Mouse (Mus musculus): Measurements from ENCODE around the gene Spout1. TPM values are rescaled to one million over a fixed set of nuclear protein-coding genes. Genes with fewer than 3 reads are reported as not detected.
A peak's percentile ranks its signal among the peaks of the same experiment; 100 is the strongest.

Spout1 gene
- polyA plus RNA-seq, 1 experiment, result 52.7 TPM

DNA sequence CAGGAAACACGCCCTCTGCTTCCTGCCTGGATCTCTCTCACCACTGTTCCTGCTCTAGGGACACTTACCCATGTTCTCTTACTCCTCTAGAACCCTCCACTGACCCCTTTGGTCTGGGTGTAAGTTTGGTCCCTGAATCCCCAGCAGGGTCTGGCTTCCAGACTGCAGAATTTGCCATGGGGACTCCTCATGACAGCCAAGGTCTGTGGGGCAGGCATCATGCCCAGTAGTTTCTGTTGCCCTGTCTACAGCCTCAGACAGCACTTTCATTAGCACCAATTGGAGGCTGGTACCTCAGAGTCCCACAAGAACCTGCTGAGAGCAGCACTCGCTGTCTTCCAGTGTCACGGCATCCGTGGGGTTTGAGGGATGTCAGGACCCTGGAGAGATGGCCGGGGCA lies 29.6 kb upstream of the Spout1 start:
- no peak for DNase-seq
- no peak overlapping the region for H3K27ac ChIP-seq (ENCODE audit: insufficient read depth, low read length)

DNA sequence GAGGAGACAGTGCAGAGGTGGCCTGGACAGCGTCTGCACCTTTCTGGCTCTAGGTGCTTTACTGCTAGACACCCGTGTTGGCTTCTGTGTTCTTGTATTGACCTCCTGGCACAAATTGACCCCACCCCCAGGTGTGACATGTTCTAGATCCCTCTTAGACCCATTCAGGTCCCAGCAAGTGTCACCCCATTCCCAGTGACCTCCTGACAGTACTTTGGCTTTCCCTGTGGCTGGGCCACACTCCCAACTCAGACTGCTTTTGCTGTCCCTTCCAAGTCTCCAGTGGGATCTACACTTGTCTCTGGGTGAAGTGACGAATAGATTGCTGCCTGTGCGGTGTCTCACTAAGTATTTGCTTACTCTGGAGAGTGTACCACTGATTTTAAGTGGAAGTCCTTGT lies 29.1 kb upstream of the Spout1 start:
- no peak overlapping the region for H3K27ac ChIP-seq (ENCODE audit: insufficient read depth, low read length)
- H3K4me1 ChIP-seq (ENCODE audit: control insufficient read depth, insufficient read depth, low read length), result peaks cover 11% of the 10 kb centered on the region
- no peak overlapping the region for H3K4me3 ChIP-seq (replicated peaks; ENCODE audit: insufficient read depth, low read depth, low read length)
- WGBS, result 85% methylated on average over 4 of the region's 4 CpGs
- no peak for DNase-seq
- TF ChIP-seq CTCF (IDR thresholded peaks at IDR 0.05; ENCODE audit: borderline replicate concordance, insufficient read depth, low read depth, low read length), result no peak
- no peak for TF ChIP-seq POLR2A (IDR thresholded peaks at IDR 0.05; ENCODE audit: borderline replicate concordance, insufficient read depth, low read length)
- H3K27me3 ChIP-seq (ENCODE audit: control insufficient read depth, insufficient read depth, low read length), result no peaks in the 10 kb centered on the region

More for the DNA sequence above, 29.6 kb upstream of the Spout1 start:
- Histone ChIP-seq H3K4me1 (ENCODE audit: control insufficient read depth, insufficient read depth, low read length) (peaks cover 11% of the 10 kb centered on the region), H3K4me3 (replicated peaks; ENCODE audit: insufficient read depth, low read depth, low read length) (no peak overlapping the region), H3K27me3 (ENCODE audit: control insufficient read depth, insufficient read depth, low read length) (no peaks in the 10 kb centered on the region)
- WGBS, result 69% methylated on average over 5 of the region's 5 CpGs
- no peak for TF ChIP-seq CTCF (IDR thresholded peaks at IDR 0.05; ENCODE audit: borderline replicate concordance, insufficient read depth, low read depth, low read length)
- no peak for TF ChIP-seq POLR2A (IDR thresholded peaks at IDR 0.05; ENCODE audit: borderline replicate concordance, insufficient read depth, low read length)

DNA sequence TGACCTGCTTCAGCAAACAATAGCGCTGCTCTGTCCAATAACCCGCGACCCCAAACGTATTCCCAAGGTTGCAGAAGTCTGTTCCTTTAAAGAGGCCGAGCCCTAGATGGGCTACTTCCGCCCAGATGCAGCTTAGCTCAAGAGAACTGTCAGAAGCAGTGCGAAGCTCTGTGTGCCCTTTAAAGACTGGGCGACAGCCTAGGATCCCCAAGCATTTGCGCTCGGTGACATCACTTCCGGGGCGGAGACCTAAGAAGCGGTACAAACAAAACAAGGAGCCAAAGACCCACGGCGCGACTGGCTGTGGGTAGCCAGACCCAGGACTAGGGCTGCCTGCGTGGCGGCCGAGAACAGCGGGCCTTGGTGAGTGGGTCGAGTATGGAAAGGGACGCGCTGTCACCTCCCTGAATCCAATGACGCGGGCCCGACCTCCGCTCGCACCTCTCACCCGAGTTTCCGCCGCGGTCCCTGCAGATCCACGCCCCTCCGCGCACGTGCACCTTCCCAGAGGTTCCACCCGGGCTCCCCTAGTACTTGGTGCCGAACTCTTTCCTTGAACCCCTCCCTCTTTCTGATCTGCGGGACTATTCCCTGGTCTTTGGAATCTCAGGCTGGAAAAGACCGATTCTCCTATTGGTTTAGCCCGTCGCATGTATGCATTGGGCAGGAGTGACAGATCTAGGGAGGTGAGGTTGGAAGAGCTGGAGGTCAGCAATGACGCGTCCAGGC lies 27.5 kb upstream of the Spout1 start, which contains the start of gene Kyat1:
TSS of gene Kyat1 (minus strand) at position 219 of the 729 bp plus-strand sequence.
- Histone ChIP-seq H3K27ac (ENCODE audit: insufficient read depth, low read length) (peak within 1 kb of the TSS; percentile 37; the same call in 1 of the 2 replicates), H3K4me1 (ENCODE audit: control insufficient read depth, insufficient read depth, low read length) (peaks cover 11% of the 10 kb centered on the region), H3K4me3 (replicated peaks; ENCODE audit: insufficient read depth, low read depth, low read length) (peak within 1 kb of the TSS; percentile 77), H3K27me3 (ENCODE audit: control insufficient read depth, insufficient read depth, low read length) (no peaks in the 10 kb centered on the region)
- DNase-seq, result peak; percentile 94
- under 1% methylated on average over 44 of the region's 44 CpGs for WGBS
- TF ChIP-seq POLR2A (IDR thresholded peaks at IDR 0.05; ENCODE audit: borderline replicate concordance, insufficient read depth, low read length), result peak; percentile 90; the same call in 1 of the 2 replicates
- no peak for TF ChIP-seq CTCF (IDR thresholded peaks at IDR 0.05; ENCODE audit: borderline replicate concordance, insufficient read depth, low read depth, low read length)

DNA sequence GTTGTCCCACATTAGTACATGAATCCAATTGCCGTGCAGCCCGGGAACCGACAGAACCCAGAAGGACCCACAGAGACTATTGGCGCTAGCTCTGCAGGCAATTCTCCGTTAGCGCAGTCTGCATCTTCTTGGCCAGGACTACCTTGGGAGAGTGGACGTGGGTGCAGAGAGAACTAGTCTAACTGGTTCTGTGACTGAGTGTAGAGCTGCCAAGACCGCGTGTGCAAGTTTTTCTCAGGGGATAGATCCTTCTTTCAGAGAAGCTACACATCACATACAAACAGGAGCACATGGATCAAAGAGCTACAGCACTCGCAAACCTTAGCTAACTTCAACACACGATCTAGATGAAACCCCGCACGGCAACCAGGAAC lies 27.0 kb upstream of the Spout1 start:
- Histone ChIP-seq H3K4me3 (replicated peaks; ENCODE audit: insufficient read depth, low read depth, low read length) (peak overlapping the region; percentile 77), H3K27ac (ENCODE audit: insufficient read depth, low read length) (peak overlapping the region; percentile 18; the same call in 1 of the 2 replicates), H3K4me1 (ENCODE audit: control insufficient read depth, insufficient read depth, low read length) (peaks cover 11% of the 10 kb centered on the region), H3K27me3 (ENCODE audit: control insufficient read depth, insufficient read depth, low read length) (no peaks in the 10 kb centered on the region)
- under 1% methylated on average over 13 of the region's 13 CpGs for WGBS
- no peak for DNase-seq
- TF ChIP-seq CTCF (IDR thresholded peaks at IDR 0.05; ENCODE audit: borderline replicate concordance, insufficient read depth, low read depth, low read length) (no peak), POLR2A (IDR thresholded peaks at IDR 0.05; ENCODE audit: borderline replicate concordance, insufficient read depth, low read length) (no peak)

DNA sequence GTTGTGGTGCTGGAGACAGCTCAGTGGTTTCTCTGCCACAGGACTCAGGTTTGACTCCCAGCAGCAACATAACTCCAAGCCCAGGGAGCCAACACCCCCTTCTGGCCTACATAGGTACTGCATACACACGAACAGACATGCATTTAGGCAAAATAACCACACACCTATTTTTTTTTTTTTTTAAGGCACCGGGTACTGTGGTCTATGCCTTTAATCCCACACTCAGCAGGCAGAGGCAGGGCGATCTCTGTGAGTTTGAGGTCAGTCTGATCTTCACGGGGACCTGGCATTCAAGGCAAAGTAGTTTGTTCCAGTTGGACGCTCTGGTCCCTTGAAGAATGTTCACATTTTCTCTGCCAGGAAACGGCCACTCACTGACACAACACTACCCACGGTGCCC lies 25.2 kb upstream of the Spout1 start:
- Histone ChIP-seq H3K27ac (ENCODE audit: insufficient read depth, low read length) (no peak overlapping the region), H3K27me3 (ENCODE audit: control insufficient read depth, insufficient read depth, low read length) (no peaks in the 10 kb centered on the region), H3K4me1 (ENCODE audit: control insufficient read depth, insufficient read depth, low read length) (peaks cover 11% of the 10 kb centered on the region), H3K4me3 (replicated peaks; ENCODE audit: insufficient read depth, low read depth, low read length) (no peak overlapping the region)
- 65% methylated on average over 7 of the region's 7 CpGs for WGBS
- DNase-seq, result peak in 1 of 2 experiments; percentile 25
- TF ChIP-seq POLR2A (IDR thresholded peaks at IDR 0.05; ENCODE audit: borderline replicate concordance, insufficient read depth, low read length) (no peak), CTCF (IDR thresholded peaks at IDR 0.05; ENCODE audit: borderline replicate concordance, insufficient read depth, low read depth, low read length) (peak; percentile 40; the same call in 1 of the 2 replicates)

DNA sequence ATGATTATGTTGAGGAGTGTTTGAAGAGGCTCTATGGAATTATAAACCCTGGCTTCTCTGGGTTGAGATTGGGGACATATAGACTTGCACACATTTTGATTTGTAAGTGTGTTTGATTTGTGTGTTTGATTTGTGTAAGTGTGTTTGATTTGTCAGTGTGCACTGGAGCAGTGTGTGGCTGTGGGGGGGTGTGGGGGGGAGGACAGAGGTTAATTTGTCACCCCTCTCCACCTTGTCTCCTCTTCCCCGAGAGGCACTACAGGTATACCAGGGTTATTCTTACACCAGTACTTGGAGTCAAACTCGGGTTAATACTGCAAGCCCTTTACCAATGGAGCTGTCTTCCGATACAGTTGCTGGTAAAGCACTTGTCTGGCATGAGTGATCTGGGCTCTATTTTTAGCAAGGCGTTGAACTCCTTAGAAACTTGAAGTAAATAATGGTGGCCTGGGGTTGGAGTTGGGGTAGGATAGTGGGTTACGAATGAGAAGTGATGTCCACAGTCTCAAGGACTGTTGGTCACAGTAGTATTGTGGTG lies 22.2 kb upstream of the Spout1 start:
- H3K4me1 ChIP-seq (ENCODE audit: control insufficient read depth, insufficient read depth, low read length), result peaks cover 5% of the 10 kb centered on the region; the same call in 1 of the 2 replicates
- 88% methylated on average over 5 of the region's 5 CpGs for WGBS
- no peak overlapping the region for H3K4me3 ChIP-seq (replicated peaks; ENCODE audit: insufficient read depth, low read depth, low read length)
- TF ChIP-seq CTCF (IDR thresholded peaks at IDR 0.05; ENCODE audit: borderline replicate concordance, insufficient read depth, low read depth, low read length) (no peak), POLR2A (IDR thresholded peaks at IDR 0.05; ENCODE audit: borderline replicate concordance, insufficient read depth, low read length) (no peak)
- no peaks in the 10 kb centered on the region for H3K27me3 ChIP-seq (ENCODE audit: control insufficient read depth, insufficient read depth, low read length)
- H3K27ac ChIP-seq (ENCODE audit: insufficient read depth, low read length), result no peak overlapping the region
- no peak for DNase-seq

DNA sequence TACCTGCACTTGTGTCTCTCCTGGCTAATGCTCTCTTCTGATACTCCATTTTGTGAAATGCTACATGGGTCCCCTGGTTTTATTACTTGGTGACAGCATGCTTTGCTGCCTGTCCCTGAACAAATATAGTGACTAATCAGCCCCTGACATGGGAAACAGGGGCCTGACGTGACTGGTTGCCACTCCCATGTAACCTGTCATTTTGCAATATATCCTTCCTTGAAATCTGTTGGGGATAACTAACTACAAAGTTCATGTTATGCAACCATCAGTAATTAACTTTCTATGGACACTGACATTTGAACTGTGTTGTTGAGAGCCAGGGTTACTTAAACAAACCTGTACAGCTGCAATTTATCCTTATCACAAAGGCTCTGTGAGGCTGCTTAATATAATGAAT lies 21.7 kb upstream of the Spout1 start:
- 87% methylated on average over 1 of the region's 1 CpGs for WGBS
- TF ChIP-seq CTCF (IDR thresholded peaks at IDR 0.05; ENCODE audit: borderline replicate concordance, insufficient read depth, low read depth, low read length) (no peak), POLR2A (IDR thresholded peaks at IDR 0.05; ENCODE audit: borderline replicate concordance, insufficient read depth, low read length) (no peak)
- Histone ChIP-seq H3K27ac (ENCODE audit: insufficient read depth, low read length) (no peak overlapping the region), H3K4me1 (ENCODE audit: control insufficient read depth, insufficient read depth, low read length) (peaks cover 5% of the 10 kb centered on the region; the same call in 1 of the 2 replicates), H3K4me3 (replicated peaks; ENCODE audit: insufficient read depth, low read depth, low read length) (no peak overlapping the region), H3K27me3 (ENCODE audit: control insufficient read depth, insufficient read depth, low read length) (no peaks in the 10 kb centered on the region)
- DNase-seq, result no peak

DNA sequence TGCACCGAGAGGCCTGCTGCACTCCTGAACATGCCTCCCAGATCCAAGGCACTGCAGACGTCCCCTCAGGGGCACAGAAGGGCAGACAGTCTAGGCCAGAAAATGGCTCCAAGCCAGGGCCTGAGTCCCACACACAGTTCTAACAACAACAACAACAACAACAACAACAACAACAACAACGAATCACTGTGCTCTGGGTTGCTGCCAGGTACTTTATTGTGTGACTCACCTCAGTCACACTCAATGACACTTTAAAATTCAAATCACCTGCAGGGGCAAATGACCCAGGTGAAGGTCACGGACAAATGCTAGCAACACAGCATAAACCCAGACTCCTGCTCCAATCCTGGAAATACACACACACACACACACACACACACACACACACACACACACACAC lies 19.8 kb upstream of the Spout1 start:
- DNase-seq, result no peak
- Histone ChIP-seq H3K4me1 (ENCODE audit: control insufficient read depth, insufficient read depth, low read length) (no peaks in the 10 kb centered on the region), H3K27me3 (ENCODE audit: control insufficient read depth, insufficient read depth, low read length) (no peaks in the 10 kb centered on the region), H3K4me3 (replicated peaks; ENCODE audit: insufficient read depth, low read depth, low read length) (no peak overlapping the region), H3K27ac (ENCODE audit: insufficient read depth, low read length) (no peak overlapping the region)
- no peak for TF ChIP-seq POLR2A (IDR thresholded peaks at IDR 0.05; ENCODE audit: borderline replicate concordance, insufficient read depth, low read length)
- TF ChIP-seq CTCF (IDR thresholded peaks at IDR 0.05; ENCODE audit: borderline replicate concordance, insufficient read depth, low read depth, low read length), result no peak
- WGBS, result 53% methylated on average over 4 of the region's 4 CpGs

Measured in cerebellum, adult 2 months (tissue).